Mouse (Mus musculus): Measurements from ENCODE around the gene Abcc8.

DNA sequence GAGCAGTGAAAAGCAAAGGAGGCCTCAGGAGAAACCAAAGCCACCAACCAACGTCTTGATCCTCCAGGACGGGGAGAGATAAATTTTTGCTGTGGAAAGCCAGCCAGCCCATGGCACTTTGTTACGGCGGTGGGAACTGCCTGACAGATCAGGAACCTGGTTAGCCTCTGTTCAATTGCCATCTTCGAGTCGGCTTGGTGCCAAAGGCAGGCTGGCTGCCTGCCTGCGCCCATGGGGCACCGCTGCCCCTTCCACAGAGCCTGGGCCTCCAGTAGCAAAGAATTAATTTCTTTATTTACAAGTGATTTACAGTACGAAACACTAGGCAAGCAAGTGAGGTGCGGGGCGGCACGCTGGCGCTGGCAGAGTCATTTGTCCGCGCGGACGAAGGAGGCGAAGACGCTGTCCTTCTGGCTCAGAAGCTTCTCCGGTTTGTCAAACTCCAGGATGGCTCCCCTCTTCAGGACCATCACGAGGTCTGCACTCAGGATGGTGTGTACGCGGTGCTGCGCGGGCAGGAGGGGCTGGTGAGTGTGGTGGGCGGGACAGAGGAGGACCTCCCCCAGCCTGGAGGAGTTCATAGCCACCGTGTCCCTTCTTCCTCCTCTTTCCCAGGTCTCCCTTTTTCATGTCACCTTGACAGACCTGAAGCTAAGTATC, 75.4 kb downstream of the Abcc8 start:
- TF ChIP-seq CTCF (IDR thresholded peaks at IDR 0.05; ENCODE audit: borderline replicate concordance, insufficient read depth, low read depth, low read length) (no peak), POLR2A (IDR thresholded peaks at IDR 0.05; ENCODE audit: borderline replicate concordance, insufficient read depth, low read length) (no peak)

Data from cerebellum, adult 2 months (tissue).